Mouse (Mus musculus) fibroblast of lung, adult 2 months (primary cell): ENCODE measurements around the gene Atp1b1.

Experiments
- DNase-seq: peaks from one replicate; pipeline ENCODE4 v3.0.0-alpha.2; 2011; ENCODE audit warnings: low read depth

Atp1b1 gene

GRCm38 (mm10) chr1:164392176-164392575 lies 66.0 kb downstream of the Atp1b1 start:
- no peak for DNase-seq

GRCm38 (mm10) chr1:164389743-164390142 lies 68.4 kb downstream of the Atp1b1 start:
- DNase-seq: no peak
